Mouse (Mus musculus) limb, embryonic 15.5 days (tissue): Measurements from ENCODE around the gene Phldb3. TPM values are rescaled to one million over a fixed set of nuclear protein-coding genes. Genes with fewer than 3 reads are reported as not detected.

Experiments
- ATAC-seq: fragments of 200-750 bp; cut with Nextera tagmentation; 2 replicates; pipeline ENCODE4 v1.8.0; 2017; ENCODE audit warnings: low read depth, moderate TSS enrichment; ENCODE audit not compliant: insufficient number of reproducible peaks, low FRiP score, low TSS enrichment
- H3K27ac ChIP-seq: fragments of 300-500 bp; sonication (generic); 2 replicates; pipeline ENCODE4 v1.5.1; 2015; ENCODE audit warnings: moderate library complexity, mild to moderate bottlenecking, inconsistent platforms
- H3K27me3 ChIP-seq: fragments of 300-500 bp; sonication (generic); 2 replicates; pipeline ENCODE4 v1.6.1; 2015; ENCODE audit warnings: inconsistent platforms
- H3K36me3 ChIP-seq: fragments of 300-500 bp; sonication (generic); 2 replicates; pipeline ENCODE4 v1.6.1; 2015; ENCODE audit warnings: inconsistent platforms
- H3K4me1 ChIP-seq: fragments of 300-500 bp; sonication (generic); 2 replicates; pipeline ENCODE4 v1.6.1; 2015; ENCODE audit warnings: inconsistent platforms
- H3K4me2 ChIP-seq: fragments of 300-500 bp; sonication (generic); 2 replicates; pipeline ENCODE4 v1.6.1; 2015; ENCODE audit warnings: mild to moderate bottlenecking, inconsistent platforms
- H3K4me3 ChIP-seq: fragments of 300-500 bp; sonication (generic); 2 replicates; pipeline ENCODE4 v1.5.1; 2015; ENCODE audit warnings: mild to moderate bottlenecking, inconsistent platforms
- H3K9ac ChIP-seq: fragments of 300-500 bp; sonication (generic); 2 replicates; pipeline ENCODE4 v1.6.1; 2015; ENCODE audit warnings: inconsistent platforms
- H3K9me3 ChIP-seq: fragments of 300-500 bp; sonication (generic); 2 replicates; pipeline ENCODE4 v1.6.1; 2016; ENCODE audit warnings: inconsistent platforms
- WGBS: fragments of 180-500 bp; shearing (Covaris S2); methylation state at CpG from one replicate; pipeline ENCODE4 v1.1.7; 2015; 5-methylcytosine and 5-hydroxymethylcytosine counted together
- polyA plus RNA-seq: library from polyadenylated mRNA; unstranded; fragments of >200 nt; fragmentation: Nextera tagmentation; extraction: Ambion mirVana; gene quantifications from 2 replicates; pipeline ENCODE4 v1.2.1, GENCODE M21; 2015

Phldb3 gene
- polyA plus RNA-seq, 1 experiment from 2014 or later, result 1.4 TPM

DNA sequence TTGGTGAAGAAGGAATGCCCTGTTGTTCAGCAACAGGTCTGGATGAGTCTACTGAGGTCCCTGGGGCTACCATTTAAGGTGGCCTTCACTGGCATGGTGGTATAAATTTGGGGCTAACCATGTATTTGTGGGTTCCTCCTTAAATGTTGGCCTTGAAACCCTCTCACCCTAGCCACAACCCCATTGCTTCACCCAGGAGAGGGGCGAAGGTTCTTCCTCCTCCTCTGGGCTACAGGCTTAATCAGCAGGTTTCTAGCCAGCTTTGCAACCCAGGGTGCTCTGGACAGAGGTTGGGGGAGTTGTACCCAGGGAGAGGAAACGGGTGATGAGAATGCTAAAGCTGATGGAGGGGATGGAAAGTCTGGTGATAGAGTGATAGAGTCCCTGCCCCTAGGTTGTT, 15.1 kb upstream of the Phldb3 start:
- Histone ChIP-seq H3K36me3 (0 out of 2 replicates have a peak, but pooled peaks cover 4% of the 10 kb centered on the region), H3K27ac (no peak overlapping the region), H3K9ac (no peak overlapping the region), H3K4me2 (no peak overlapping the region), H3K4me1 (peaks cover 13% of the 10 kb centered on the region), H3K9me3 (no peaks in the 10 kb centered on the region), H3K4me3 (no peak overlapping the region), H3K27me3 (no peaks in the 10 kb centered on the region)
- ATAC-seq, result no peak
- WGBS, result 80% methylated on average over 2 of the region's 2 CpGs

DNA sequence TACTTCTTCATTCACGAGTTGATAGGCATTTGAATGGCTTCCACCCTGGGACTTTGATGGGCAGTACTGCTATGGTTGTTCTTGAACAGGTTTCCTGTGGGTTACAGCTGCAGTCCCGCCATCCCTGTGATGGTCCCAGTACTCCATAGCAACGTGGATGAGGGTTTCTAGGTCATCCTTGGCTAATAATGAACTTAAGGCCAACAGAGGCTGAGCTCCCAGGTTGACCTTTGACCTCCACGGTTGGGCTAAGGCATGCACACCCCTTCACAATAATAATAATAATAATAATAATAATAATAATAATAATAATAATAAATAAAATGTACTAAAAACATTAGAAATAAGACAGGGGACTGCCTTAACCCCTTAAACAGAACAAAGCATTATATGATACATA, 12.4 kb upstream of the Phldb3 start:
- Histone ChIP-seq H3K27ac (no peak overlapping the region), H3K4me1 (peaks cover 13% of the 10 kb centered on the region), H3K9ac (no peak overlapping the region), H3K4me3 (no peak overlapping the region), H3K36me3 (0 out of 2 replicates have a peak, but pooled peaks cover 4% of the 10 kb centered on the region), H3K4me2 (no peak overlapping the region), H3K9me3 (no peaks in the 10 kb centered on the region), H3K27me3 (no peaks in the 10 kb centered on the region)
- no peak for ATAC-seq
- 64% methylated on average over 4 of the region's 4 CpGs for WGBS

DNA sequence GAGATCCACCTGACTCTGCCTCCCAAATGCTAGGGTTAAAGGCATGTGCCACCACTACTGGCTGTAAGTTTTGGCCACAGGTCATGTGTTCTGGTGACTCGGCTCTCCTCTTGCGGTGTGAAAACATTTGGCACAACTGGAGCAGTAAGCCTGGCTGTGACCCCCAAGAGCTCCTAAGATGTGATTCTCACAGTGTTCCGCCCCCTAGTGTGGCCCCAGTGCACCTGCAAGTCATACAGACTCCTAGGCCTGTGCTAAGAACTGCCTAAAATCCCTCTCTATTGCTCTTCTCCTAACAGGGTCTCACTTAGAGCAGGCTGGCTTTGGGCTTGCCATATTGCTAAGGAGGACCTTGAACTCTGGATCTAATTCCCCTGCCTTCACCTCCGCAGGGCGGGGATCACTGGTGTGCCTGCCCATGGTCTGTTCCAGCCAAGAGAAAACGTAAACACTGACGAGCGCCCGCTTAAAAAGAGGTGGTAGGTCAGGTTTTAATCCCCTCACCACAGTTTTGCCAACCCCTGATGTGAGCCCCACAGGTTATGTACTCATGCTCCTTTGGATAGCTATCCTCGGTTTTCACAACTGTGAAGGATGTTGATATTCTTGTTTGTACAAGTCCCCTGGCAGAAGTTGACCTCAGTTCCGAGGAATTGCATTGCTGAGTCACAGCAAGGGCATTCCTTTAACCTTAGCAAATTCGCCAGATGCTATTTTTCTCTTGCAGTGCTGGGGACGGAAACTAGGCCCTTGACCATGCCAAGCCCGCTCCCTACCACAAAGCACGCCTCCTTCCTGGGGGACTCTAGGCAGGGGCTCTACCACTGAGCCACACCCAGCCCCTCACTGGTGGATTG, 11.1 kb upstream of the Phldb3 start:
- 69% methylated on average over 15 of the region's 15 CpGs for WGBS
- Histone ChIP-seq H3K4me2 (no peak overlapping the region), H3K9me3 (no peaks in the 10 kb centered on the region), H3K4me1 (peaks cover 8% of the 10 kb centered on the region), H3K27ac (no peak overlapping the region), H3K9ac (no peak overlapping the region), H3K36me3 (0 out of 2 replicates have a peak, but pooled peaks cover 4% of the 10 kb centered on the region), H3K27me3 (no peaks in the 10 kb centered on the region), H3K4me3 (no peak overlapping the region)
- ATAC-seq, result no peak

DNA sequence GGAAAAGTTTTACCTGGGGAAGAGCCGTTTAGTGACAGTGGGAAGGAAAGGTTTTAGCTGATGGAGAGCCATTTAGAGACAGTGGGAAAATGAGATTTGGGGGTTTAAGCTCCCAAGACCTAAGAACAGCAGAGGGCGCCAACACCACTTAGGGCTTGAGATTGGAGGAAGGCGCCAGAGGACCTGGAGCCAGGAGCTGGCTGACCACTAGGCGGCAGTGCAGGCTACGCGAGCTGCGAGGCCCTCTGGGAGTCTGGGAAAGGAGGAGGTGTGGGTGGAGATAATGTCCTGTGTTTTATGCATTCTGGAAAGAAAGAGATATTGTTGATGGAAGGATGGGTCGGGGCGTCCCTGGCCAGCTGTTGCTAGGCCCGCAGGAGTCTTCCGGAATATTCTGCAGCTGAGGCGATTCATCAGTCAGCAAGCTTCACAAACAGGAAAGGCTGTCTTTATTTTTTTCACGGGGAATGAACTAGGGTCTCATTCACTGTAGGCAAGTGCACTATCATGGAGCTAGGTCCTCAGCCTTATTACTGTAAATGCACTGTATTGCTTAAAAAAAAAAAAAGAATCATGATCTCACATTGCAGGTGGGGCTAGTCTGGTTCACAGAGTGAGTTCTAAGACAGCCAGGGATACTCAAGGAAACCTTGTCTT, 9.5 kb upstream of the Phldb3 start:
- no peak overlapping the region for H3K9ac ChIP-seq
- H3K4me2 ChIP-seq, result peak overlapping the region; percentile 40
- 0 out of 2 replicates have a peak, but pooled peaks cover 4% of the 10 kb centered on the region for H3K36me3 ChIP-seq
- H3K4me3 ChIP-seq, result peak overlapping the region; percentile 14; the same call in 1 of the 2 replicates
- H3K4me1 ChIP-seq, result peaks cover 4% of the 10 kb centered on the region; the same call in 1 of the 2 replicates
- H3K27ac ChIP-seq, result no peak overlapping the region
- H3K27me3 ChIP-seq, result no peaks in the 10 kb centered on the region
- H3K9me3 ChIP-seq, result no peaks in the 10 kb centered on the region
- 6% methylated on average over 13 of the region's 13 CpGs for WGBS
- peak; percentile 77; the same call in 1 of the 2 replicates for ATAC-seq

DNA sequence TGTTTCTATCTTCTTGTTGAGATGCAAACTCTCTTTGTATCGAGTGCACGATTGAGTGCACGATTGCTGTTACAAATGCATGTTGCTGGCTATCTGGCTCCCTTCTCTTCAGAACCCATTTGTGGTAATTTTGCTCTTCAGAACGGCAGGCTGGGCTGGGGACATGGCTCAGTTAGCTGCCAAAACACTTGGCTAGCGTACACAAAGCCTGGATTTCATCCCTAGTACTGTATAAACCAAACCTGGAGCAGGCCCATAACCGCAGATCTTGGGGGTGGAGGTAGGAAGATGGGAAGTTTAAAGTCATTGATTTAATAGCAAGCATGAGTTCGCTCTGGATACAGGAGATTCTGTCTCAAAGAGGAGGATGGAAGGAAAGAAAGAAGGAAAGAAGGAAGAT, 5.0 kb upstream of the Phldb3 start:
- Histone ChIP-seq H3K27ac (no peak overlapping the region), H3K4me3 (no peak overlapping the region), H3K4me2 (no peak overlapping the region), H3K9ac (no peak overlapping the region), H3K36me3 (peaks cover 7% of the 10 kb centered on the region; the same call in 1 of the 2 replicates), H3K27me3 (peaks cover 17% of the 10 kb centered on the region), H3K4me1 (peaks cover 6% of the 10 kb centered on the region), H3K9me3 (no peaks in the 10 kb centered on the region)
- no peak for ATAC-seq
- WGBS, result 83% methylated on average over 7 of the region's 7 CpGs

DNA sequence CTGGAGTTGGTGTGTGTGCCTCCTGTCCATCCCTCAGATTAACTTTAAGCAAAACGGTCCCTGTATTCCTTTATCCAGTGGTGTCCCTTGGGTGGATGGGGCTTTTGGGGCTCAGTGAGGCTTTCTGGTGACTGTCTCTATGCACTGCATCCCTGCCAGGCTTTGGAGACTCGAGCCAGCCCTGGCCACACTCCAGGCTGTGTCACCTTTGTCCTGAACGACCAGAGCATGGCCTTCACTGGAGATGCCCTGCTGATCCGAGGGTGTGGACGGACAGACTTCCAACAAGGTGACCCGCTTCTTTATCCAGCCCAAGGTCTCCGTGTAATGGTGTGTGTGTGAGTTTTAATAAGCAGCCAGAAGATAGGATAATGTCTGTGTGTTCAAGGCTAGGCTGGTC, 4.5 kb upstream of the Phldb3 start:
- H3K4me2 ChIP-seq, result no peak overlapping the region
- no peak overlapping the region for H3K4me3 ChIP-seq
- no peak overlapping the region for H3K9ac ChIP-seq
- H3K4me1 ChIP-seq, result peaks cover 11% of the 10 kb centered on the region
- peaks cover 7% of the 10 kb centered on the region; the same call in 1 of the 2 replicates for H3K36me3 ChIP-seq
- no peak overlapping the region for H3K27ac ChIP-seq
- 82% methylated on average over 7 of the region's 7 CpGs for WGBS
- ATAC-seq, result no peak
- peaks cover 22% of the 10 kb centered on the region for H3K27me3 ChIP-seq
- no peaks in the 10 kb centered on the region for H3K9me3 ChIP-seq

DNA sequence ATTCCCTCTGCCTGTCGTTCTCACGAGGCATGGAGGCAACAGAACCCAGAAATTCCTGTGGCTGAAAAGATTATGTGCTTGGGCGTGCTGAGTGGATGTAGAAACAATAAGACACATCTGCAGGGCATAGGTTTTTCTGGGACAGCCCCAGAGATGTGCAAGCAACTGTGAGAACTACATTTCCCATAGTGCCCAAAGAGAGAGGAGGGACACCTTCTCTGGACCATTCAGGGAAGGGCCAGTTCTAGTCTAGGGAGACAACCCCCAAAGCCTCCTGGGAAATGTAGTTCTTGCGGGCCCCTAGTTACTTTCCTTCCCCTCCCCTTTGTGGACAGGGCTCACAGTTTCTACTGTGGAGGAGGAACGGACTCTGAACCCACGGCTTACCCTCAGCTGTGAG, 2.5 kb upstream of the Phldb3 start:
- WGBS, result 39% methylated on average over 6 of the region's 6 CpGs
- ATAC-seq, result peak; percentile 37
- no peaks in the 10 kb centered on the region for H3K9me3 ChIP-seq

DNA sequence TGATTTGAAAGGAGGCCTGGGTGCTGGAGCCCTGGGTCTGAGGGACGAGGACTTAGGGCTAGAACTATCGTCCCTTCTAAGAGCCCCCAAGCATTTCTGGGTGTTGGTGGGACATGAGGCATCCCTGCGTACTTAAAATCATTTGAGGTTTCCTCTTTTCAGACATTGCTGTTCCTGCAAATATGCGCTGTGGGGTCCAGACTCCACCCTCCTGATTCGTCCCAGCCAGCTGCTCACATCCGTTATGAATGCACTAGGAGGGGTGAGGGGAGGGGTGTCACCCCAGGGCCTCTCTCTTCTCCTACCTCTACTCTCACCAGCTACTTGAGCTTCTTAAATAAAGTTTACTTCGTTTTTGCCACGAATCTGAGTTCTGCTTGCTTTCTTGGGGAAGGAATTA, 2.0 kb upstream of the Phldb3 start:
- no peak overlapping the region for H3K9ac ChIP-seq
- peaks cover 45% of the 10 kb centered on the region for H3K27me3 ChIP-seq
- peaks cover 7% of the 10 kb centered on the region; the same call in 1 of the 2 replicates for H3K36me3 ChIP-seq
- H3K4me1 ChIP-seq, result peaks cover 26% of the 10 kb centered on the region
- 67% methylated on average over 8 of the region's 8 CpGs for WGBS
- no peak for ATAC-seq
- H3K4me2 ChIP-seq, result no peak overlapping the region
- H3K9me3 ChIP-seq, result no peaks in the 10 kb centered on the region
- H3K4me3 ChIP-seq, result no peak overlapping the region
- H3K27ac ChIP-seq, result no peak overlapping the region

More for the DNA sequence above, 2.5 kb upstream of the Phldb3 start:
- Histone ChIP-seq H3K27me3 (peaks cover 39% of the 10 kb centered on the region), H3K9ac (no peak overlapping the region), H3K27ac (no peak overlapping the region), H3K36me3 (peaks cover 7% of the 10 kb centered on the region; the same call in 1 of the 2 replicates), H3K4me1 (peaks cover 26% of the 10 kb centered on the region), H3K4me2 (no peak overlapping the region), H3K4me3 (no peak overlapping the region)

DNA sequence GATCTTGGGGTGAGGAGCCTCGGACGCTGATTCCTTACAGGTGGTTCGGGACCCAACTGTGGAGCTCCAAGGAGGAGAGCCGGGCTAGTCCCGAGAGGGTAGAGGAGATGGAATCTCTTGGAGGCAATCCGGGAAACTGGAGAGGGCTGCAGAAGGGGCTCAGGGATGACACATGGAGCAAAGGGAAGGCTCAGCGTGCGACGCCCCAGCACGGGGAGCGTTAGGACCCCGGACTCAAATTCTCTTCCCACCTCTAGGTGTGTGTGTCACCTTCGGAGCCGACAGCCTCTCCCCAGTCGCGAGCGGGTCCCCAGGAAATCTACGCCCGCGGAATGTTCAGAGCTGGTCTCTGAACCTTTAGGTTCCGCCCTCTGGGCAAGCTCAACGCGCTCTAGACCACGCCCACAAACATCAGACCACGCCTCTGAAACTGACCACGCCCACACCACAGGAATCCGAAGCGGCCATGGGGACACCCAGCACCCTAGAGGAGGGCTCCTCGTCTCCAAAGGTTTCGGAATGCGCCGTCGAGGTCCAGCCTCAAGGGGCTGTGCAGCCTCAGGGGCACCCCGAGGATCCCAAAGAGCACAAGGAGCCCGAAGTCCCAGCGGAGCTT, 424 bp downstream of the Phldb3 start:
- 2% methylated on average over 36 of the region's 36 CpGs for WGBS
- peak; percentile 35; the same call in 1 of the 2 replicates for ATAC-seq
- peak overlapping the region; percentile 63 for H3K4me2 ChIP-seq
- peak overlapping the region; percentile 43 for H3K27ac ChIP-seq
- no peaks in the 10 kb centered on the region for H3K9me3 ChIP-seq
- peak overlapping the region; percentile 5 for H3K9ac ChIP-seq
- H3K4me1 ChIP-seq, result peaks cover 26% of the 10 kb centered on the region
- H3K36me3 ChIP-seq, result peaks cover 7% of the 10 kb centered on the region; the same call in 1 of the 2 replicates
- peaks cover 45% of the 10 kb centered on the region for H3K27me3 ChIP-seq
- H3K4me3 ChIP-seq, result peak overlapping the region; percentile 43

DNA sequence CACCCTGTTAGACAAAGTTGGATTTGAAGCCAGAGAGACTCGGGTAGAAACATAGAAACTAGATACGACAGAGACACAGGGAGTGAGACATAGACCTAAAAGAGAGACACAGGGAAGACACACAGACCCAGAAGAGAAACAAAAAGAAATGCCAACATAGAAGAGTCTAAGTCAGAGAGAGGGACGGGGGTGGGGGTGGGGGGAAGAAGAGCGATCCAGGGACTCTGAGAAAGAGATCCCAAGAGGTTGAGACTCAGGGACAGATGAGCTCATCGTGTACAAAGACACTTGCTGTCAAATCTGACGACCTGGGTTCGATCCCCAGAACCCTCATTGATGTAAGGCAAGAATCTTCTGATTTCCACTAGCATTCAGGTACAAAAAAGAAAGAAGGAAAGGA, 1.1 kb downstream of the Phldb3 start:
- 12% methylated on average over 7 of the region's 7 CpGs for WGBS
- Histone ChIP-seq H3K9ac (no peak overlapping the region; the same call in 1 of the 2 replicates), H3K27me3 (peaks cover 45% of the 10 kb centered on the region), H3K9me3 (no peaks in the 10 kb centered on the region), H3K36me3 (peaks cover 7% of the 10 kb centered on the region; the same call in 1 of the 2 replicates), H3K4me1 (peaks cover 26% of the 10 kb centered on the region), H3K4me2 (peak overlapping the region; percentile 63), H3K4me3 (peak overlapping the region; percentile 43), H3K27ac (no peak overlapping the region)
- no peak for ATAC-seq

DNA sequence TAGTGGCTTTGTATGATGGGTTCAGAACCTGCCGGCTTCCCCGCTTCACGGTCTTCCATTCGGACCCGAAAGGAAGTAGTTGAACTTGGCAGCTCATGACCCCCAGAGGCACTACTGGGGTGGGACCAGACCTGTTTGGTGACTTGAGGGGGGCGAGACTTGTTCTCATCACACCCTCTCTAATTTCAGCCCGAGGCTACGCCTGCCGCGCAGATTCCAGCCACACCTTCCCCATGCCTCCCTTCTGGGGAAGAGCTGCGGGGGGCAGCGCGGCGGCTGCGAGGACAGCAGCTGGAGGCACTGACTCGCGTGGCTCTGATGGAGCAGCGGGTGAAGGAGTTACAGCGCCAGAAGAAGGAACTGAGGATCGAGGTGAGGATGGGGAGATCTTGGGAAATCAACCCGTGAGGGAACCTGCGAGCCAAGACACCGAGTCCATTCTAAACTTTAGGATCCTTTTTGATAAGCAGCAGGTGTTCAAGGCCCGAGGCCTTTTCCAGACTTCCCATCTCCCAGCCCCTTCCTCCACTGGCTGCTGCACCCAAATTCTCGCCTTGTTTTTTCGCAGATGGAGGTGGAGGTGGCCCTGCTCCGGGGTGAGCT, 1.8 kb downstream of the Phldb3 start:
- peaks cover 45% of the 10 kb centered on the region for H3K27me3 ChIP-seq
- 3% methylated on average over 27 of the region's 27 CpGs for WGBS
- peaks cover 26% of the 10 kb centered on the region for H3K4me1 ChIP-seq
- H3K27ac ChIP-seq, result no peak overlapping the region
- H3K4me3 ChIP-seq, result peak overlapping the region; percentile 25
- H3K9me3 ChIP-seq, result no peaks in the 10 kb centered on the region
- H3K4me2 ChIP-seq, result peak overlapping the region; percentile 28
- H3K9ac ChIP-seq, result no peak overlapping the region
- no peak for ATAC-seq
- H3K36me3 ChIP-seq, result peaks cover 7% of the 10 kb centered on the region; the same call in 1 of the 2 replicates
